Mouse (Mus musculus): ENCODE measurements around the gene Ephb3. TPM values are rescaled to one million over a fixed set of nuclear protein-coding genes. Genes with fewer than 3 reads are reported as not detected.

Gene Ephb3
- total RNA-seq, 2 experiments from 2014 or later: 22.0 to 30.4 TPM

- DNase-seq (ENCODE audit: low spot score in 2 of 2): no peak
- intact Hi-C loops (cut with DNase I): no loop called here
These were observed 36.0 kb downstream of the Ephb3 start for GRCm38 (mm10) chr16:21240547-21240946.

- intact Hi-C loops (cut with DNase I): no loop called here
These were observed 36.5 kb downstream of the Ephb3 start for GRCm38 (mm10) chr16:21241030-21241429.

GRCm38 (mm10) chr16:21242946-21243345, 38.4 kb downstream of the Ephb3 start:
- intact Hi-C loops (cut with DNase I): no loop called here
- DNase-seq (ENCODE audit: low spot score in 2 of 2): no peak

More at GRCm38 (mm10) chr16:21241030-21241429, 36.5 kb downstream of the Ephb3 start:
- DNase-seq (ENCODE audit: low spot score in 2 of 2): no peak

GRCm38 (mm10) chr16:21244803-21245202, 40.2 kb downstream of the Ephb3 start:
- intact Hi-C loops (cut with DNase I): loop anchor here (5.0 kb wide), 2 partner anchors 67 to 87 kb away; no protein-coding TSS in a partner anchor

GRCm38 (mm10) chr16:21245387-21245786, 40.8 kb downstream of the Ephb3 start:
- DNase-seq (ENCODE audit: low spot score in 2 of 2): no peak
- intact Hi-C loops (cut with DNase I): loop anchor here (5.0 kb wide), 2 partner anchors 67 to 87 kb away; no protein-coding TSS in a partner anchor

More at GRCm38 (mm10) chr16:21244803-21245202, 40.2 kb downstream of the Ephb3 start:
- DNase-seq (ENCODE audit: low spot score in 2 of 2): no peak

GRCm38 (mm10) chr16:21245931-21246390, 41.4 kb downstream of the Ephb3 start:
- peak; percentile 74 to 87 for DNase-seq (ENCODE audit: low spot score in 2 of 2)
- intact Hi-C loops (cut with DNase I): loop anchor here (2.0 to 5.0 kb wide), 3 partner anchors 35 to 86 kb away; no protein-coding TSS in a partner anchor

GRCm38 (mm10) chr16:21246391-21247036, 42.0 kb downstream of the Ephb3 start:
- intact Hi-C loops (cut with DNase I): loop anchor here (2.0 to 5.0 kb wide), 3 partner anchors 36 to 86 kb away; no protein-coding TSS in a partner anchor
- DNase-seq (ENCODE audit: low spot score in 2 of 2): peak in 1 of 2 experiments; percentile 34

GRCm38 (mm10) chr16:21247037-21247432, 42.5 kb downstream of the Ephb3 start:
- no peak for DNase-seq (ENCODE audit: low spot score in 2 of 2)
- intact Hi-C loops (cut with DNase I): loop anchor here (2.0 to 5.0 kb wide), 3 partner anchors 36 to 85 kb away; no protein-coding TSS in a partner anchor

GRCm38 (mm10) chr16:21247871-21248712, 43.5 kb downstream of the Ephb3 start:
- intact Hi-C loops (cut with DNase I): loop anchor here (2.0 to 5.0 kb wide), 3 partner anchors 37 to 84 kb away; no protein-coding TSS in a partner anchor
- peak in 1 of 2 experiments; percentile 40 for DNase-seq (ENCODE audit: low spot score in 2 of 2)

- intact Hi-C loops (cut with DNase I): loop anchor here (5.0 kb wide), 2 partner anchors 63 to 83 kb away; no protein-coding TSS in a partner anchor
- DNase-seq (ENCODE audit: low spot score in 2 of 2): no peak
These were observed 44.4 kb downstream of the Ephb3 start for GRCm38 (mm10) chr16:21248713-21249531.

- DNase-seq (ENCODE audit: low spot score in 2 of 2): no peak
- intact Hi-C loops (cut with DNase I): no loop called here
These were observed 47.9 kb downstream of the Ephb3 start for GRCm38 (mm10) chr16:21252401-21252955.

- DNase-seq (ENCODE audit: low spot score in 2 of 2): no peak
- intact Hi-C loops (cut with DNase I): no loop called here
These were observed 51.2 kb downstream of the Ephb3 start for GRCm38 (mm10) chr16:21255574-21256304.

GRCm38 (mm10) chr16:21256514-21257305, 52.2 kb downstream of the Ephb3 start:
- DNase-seq (ENCODE audit: low spot score in 2 of 2): no peak
- intact Hi-C loops (cut with DNase I): no loop called here

- no peak for DNase-seq (ENCODE audit: low spot score in 2 of 2)
- intact Hi-C loops (cut with DNase I): no loop called here
These were observed 60.9 kb downstream of the Ephb3 start for GRCm38 (mm10) chr16:21265417-21265816.

- no peak for DNase-seq (ENCODE audit: low spot score in 2 of 2)
- intact Hi-C loops (cut with DNase I): loop anchor here (5.0 kb wide), 2 partner anchors 83 to 103 kb away; no protein-coding TSS in a partner anchor
These were observed 65.2 kb downstream of the Ephb3 start for GRCm38 (mm10) chr16:21269775-21270174.

- DNase-seq (ENCODE audit: low spot score in 2 of 2): peak; percentile 54 to 94
- intact Hi-C loops (cut with DNase I): loop anchor here (5.0 kb wide), 2 partner anchors 80 to 100 kb away; no protein-coding TSS in a partner anchor
These were observed 67.3 kb downstream of the Ephb3 start for GRCm38 (mm10) chr16:21271773-21272247.

GRCm38 (mm10) chr16:21272748-21273147, 68.2 kb downstream of the Ephb3 start:
- DNase-seq (ENCODE audit: low spot score in 2 of 2): no peak
- intact Hi-C loops (cut with DNase I): loop anchor here (5.0 kb wide), 2 partner anchors 80 to 100 kb away; no protein-coding TSS in a partner anchor
